Mouse (Mus musculus) kidney, embryonic 15.5 days (tissue): ENCODE data around the gene Cdr2l. TPM values are rescaled to one million over a fixed set of nuclear protein-coding genes. Genes with fewer than 3 reads are reported as not detected.
A peak's percentile ranks its signal among the peaks of the same experiment; 100 is the strongest.

Experiments
- ATAC-seq: fragments of 200-750 bp; cut with Nextera tagmentation; replicated peaks from 2 replicates; pipeline ENCODE4 v1.8.0; 2017; ENCODE audit warnings: moderate TSS enrichment; ENCODE audit not compliant: low FRiP score
- H3K27ac ChIP-seq: fragments of 300-500 bp; sonication (generic); 2 replicates; pipeline ENCODE4 v1.5.1; 2015; ENCODE audit warnings: mild to moderate bottlenecking, inconsistent platforms
- H3K27me3 ChIP-seq: fragments of 300-500 bp; sonication (generic); 2 replicates; pipeline ENCODE4 v1.6.1; 2015; ENCODE audit warnings: inconsistent platforms
- H3K36me3 ChIP-seq: fragments of 300-500 bp; sonication (generic); 2 replicates; pipeline ENCODE4 v1.6.1; 2015; ENCODE audit warnings: inconsistent platforms
- H3K4me1 ChIP-seq: fragments of 300-500 bp; sonication (generic); 2 replicates; pipeline ENCODE4 v1.6.1; 2015; ENCODE audit warnings: inconsistent platforms
- H3K4me2 ChIP-seq: fragments of 300-500 bp; sonication (generic); 2 replicates; pipeline ENCODE4 v1.6.1; 2015; ENCODE audit warnings: moderate library complexity, mild to moderate bottlenecking, inconsistent platforms
- H3K4me3 ChIP-seq: fragments of 300-500 bp; sonication (generic); replicated peaks from 2 replicates; pipeline ENCODE4 v1.5.1; 2015; ENCODE audit warnings: mild to moderate bottlenecking, inconsistent platforms
- H3K9ac ChIP-seq: fragments of 300-500 bp; sonication (generic); 2 replicates; pipeline ENCODE4 v1.6.1; 2015; ENCODE audit warnings: mild to moderate bottlenecking, inconsistent platforms
- H3K9me3 ChIP-seq: fragments of 300-500 bp; sonication (generic); replicated peaks from 2 replicates; pipeline ENCODE4 v1.6.1; 2016; ENCODE audit warnings: inconsistent platforms
- WGBS: fragments of 180-500 bp; shearing (Covaris S2); methylation state at CpG from one replicate; pipeline ENCODE4 v1.1.7; 2015; ENCODE audit warnings: mixed read lengths; 5-methylcytosine and 5-hydroxymethylcytosine counted together
- polyA plus RNA-seq: library from polyadenylated mRNA; unstranded; fragments of >200 nt; fragmentation: Nextera tagmentation; extraction: Ambion mirVana; gene quantifications from 2 replicates; pipeline ENCODE4 v1.2.1, GENCODE M21; 2015

Cdr2l gene
- polyA plus RNA-seq, 1 experiment from 2014 or later: 10.7 TPM

- Histone ChIP-seq H3K4me3 (peak overlapping the region; percentile 37), H3K9me3 (no peaks in the 10 kb centered on the region), H3K36me3 (peaks cover 23% of the 10 kb centered on the region), H3K9ac (peak overlapping the region; percentile 48), H3K4me1 (peaks cover 21% of the 10 kb centered on the region), H3K27me3 (no peaks in the 10 kb centered on the region), H3K27ac (peak overlapping the region; percentile 63; the same call in 1 of the 2 replicates), H3K4me2 (peak overlapping the region; percentile 65)
- ATAC-seq: peak; percentile 49
- 5% methylated on average over 31 of the region's 31 CpGs for WGBS
Observed at GRCm38 (mm10) chr11:115435596-115436337, 54.1 kb downstream of the Cdr2l start.

GRCm38 (mm10) chr11:115437571-115438122 lies 55.9 kb downstream of the Cdr2l start:
- Histone ChIP-seq H3K36me3 (peaks cover 4% of the 10 kb centered on the region; the same call in 1 of the 2 replicates), H3K27me3 (no peaks in the 10 kb centered on the region), H3K4me1 (peaks cover 21% of the 10 kb centered on the region), H3K4me2 (no peak overlapping the region), H3K27ac (no peak overlapping the region), H3K4me3 (no peak overlapping the region), H3K9me3 (no peaks in the 10 kb centered on the region), H3K9ac (no peak overlapping the region)
- ATAC-seq: no peak
- 66% methylated on average over 5 of the region's 5 CpGs for WGBS

DNA sequence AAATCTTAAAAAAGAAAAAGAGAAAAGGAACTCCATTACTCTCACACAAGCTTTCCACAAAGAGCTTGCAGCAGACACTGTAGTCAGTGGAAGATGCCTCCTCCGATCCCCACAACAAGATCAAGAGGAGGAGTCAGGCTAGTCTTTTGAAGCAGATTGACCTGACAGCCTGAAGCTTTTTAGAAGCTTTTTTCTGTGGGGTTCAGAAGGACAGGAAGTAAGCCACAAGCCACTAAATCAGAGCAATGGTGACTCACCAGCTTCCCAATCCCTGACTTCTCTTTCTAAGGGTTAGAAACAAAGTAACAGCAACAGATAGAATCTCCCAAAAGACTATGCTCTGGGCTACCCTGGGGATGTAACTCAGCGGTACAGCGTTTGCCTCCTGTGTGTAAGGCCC lies 57.6 kb downstream of the Cdr2l start:
- Histone ChIP-seq H3K4me2 (no peak overlapping the region), H3K4me3 (no peak overlapping the region), H3K27ac (no peak overlapping the region), H3K27me3 (no peaks in the 10 kb centered on the region), H3K36me3 (no peaks in the 10 kb centered on the region), H3K9ac (no peak overlapping the region), H3K9me3 (no peaks in the 10 kb centered on the region), H3K4me1 (peaks cover 21% of the 10 kb centered on the region)
- no peak for ATAC-seq
- WGBS: 71% methylated on average over 3 of the region's 3 CpGs

GRCm38 (mm10) chr11:115439906-115440595 lies 58.3 kb downstream of the Cdr2l start, which contains the start of gene Trim80:
Gene Trim80 (plus strand): TSS chr11:115440545.
- WGBS: 93% methylated on average over 9 of the region's 9 CpGs
- no peak for ATAC-seq

GRCm38 (mm10) chr11:115441417-115441816 lies 59.7 kb downstream of the Cdr2l start:
- no peaks in the 10 kb centered on the region for H3K27me3 ChIP-seq
- 56% methylated on average over 15 of the region's 15 CpGs for whole genome bisulfite sequencing
- peaks cover 4% of the 10 kb centered on the region for H3K4me1 ChIP-seq
- no peaks in the 10 kb centered on the region for H3K9me3 ChIP-seq
- H3K9ac ChIP-seq: no peak overlapping the region
- no peak for ATAC-seq
- H3K27ac ChIP-seq: no peak overlapping the region
- H3K4me2 ChIP-seq: no peak overlapping the region
- no peak overlapping the region for H3K4me3 ChIP-seq
- H3K36me3 ChIP-seq: no peaks in the 10 kb centered on the region

More at GRCm38 (mm10) chr11:115439906-115440595, 58.3 kb downstream of the Cdr2l start, which contains the start of gene Trim80:
- Histone ChIP-seq H3K27ac (no peak within 1 kb of the TSS), H3K9ac (no peak within 1 kb of the TSS), H3K4me1 (peaks cover 14% of the 10 kb centered on the region), H3K36me3 (no peaks in the 10 kb centered on the region), H3K4me2 (no peak within 1 kb of the TSS), H3K27me3 (no peaks in the 10 kb centered on the region), H3K4me3 (no peak within 1 kb of the TSS), H3K9me3 (no peaks in the 10 kb centered on the region)

Other genes with a start within 250 kb of the Cdr2l start
- gene Cd300lf, start 247.9 kb upstream of the Cdr2l start, polyA plus RNA-seq: 0.36 and 0.49 TPM in 2 replicates
- 123 and 127 TPM in 2 replicates for gene Slc9a3r1, start 218.6 kb upstream of the Cdr2l start, polyA plus RNA-seq
- gene Tmem104, start 194.4 kb upstream of the Cdr2l start, polyA plus RNA-seq: 10.6 and 11.0 TPM in 2 replicates
- 21.5 and 23.4 TPM in 2 replicates for gene Nat9, start 194.1 kb upstream of the Cdr2l start, polyA plus RNA-seq
- not detected in 2 replicates for gene Grin2c, start 114.7 kb upstream of the Cdr2l start, polyA plus RNA-seq
- gene Fdxr, start 104.9 kb upstream of the Cdr2l start, polyA plus RNA-seq: 15.4 and 20.8 TPM in 2 replicates
- gene Fads6, start 84.3 kb upstream of the Cdr2l start, polyA plus RNA-seq: 0.49 and 0.55 TPM in 2 replicates
- 0.06 and 0.09 TPM in 2 replicates for gene Otop2, start 74.8 kb upstream of the Cdr2l start, polyA plus RNA-seq
- gene Ush1g, start 59.9 kb upstream of the Cdr2l start, polyA plus RNA-seq: not detected in 2 replicates
- gene Otop3, start 47.2 kb upstream of the Cdr2l start, polyA plus RNA-seq: not detected in 2 replicates
- gene Hid1, start 14.2 kb upstream of the Cdr2l start, polyA plus RNA-seq: 6.7 and 8.1 TPM in 2 replicates
- gene Mrpl58, start 21.8 kb downstream of the Cdr2l start, polyA plus RNA-seq: 204 and 209 TPM in 2 replicates
- 1,004 and 1,083 TPM in 2 replicates for gene Atp5h, start 38.0 kb downstream of the Cdr2l start, polyA plus RNA-seq
- 14.1 and 16.4 TPM in 2 replicates for gene Kctd2, start 38.2 kb downstream of the Cdr2l start, polyA plus RNA-seq
- gene Trim80, start 58.6 kb downstream of the Cdr2l start, polyA plus RNA-seq: 0.18 and 0.30 TPM in 2 replicates
- gene Slc16a5, start 80.6 kb downstream of the Cdr2l start, polyA plus RNA-seq: 15.8 and 22.3 TPM in 2 replicates
- 8.6 and 9.1 TPM in 2 replicates for gene Armc7, start 93.8 kb downstream of the Cdr2l start, polyA plus RNA-seq
- gene Nt5c, start 109.9 kb downstream of the Cdr2l start, polyA plus RNA-seq: 72.7 and 76.7 TPM in 2 replicates
- 457 and 460 TPM in 2 replicates for gene Jpt1, start 132.5 kb downstream of the Cdr2l start, polyA plus RNA-seq
- gene Sumo2, start 154.4 kb downstream of the Cdr2l start, polyA plus RNA-seq: 1,007 and 1,133 TPM in 2 replicates
- gene Nup85, start 182.5 kb downstream of the Cdr2l start, polyA plus RNA-seq: 174 and 190 TPM in 2 replicates
- gene Mrps7, start 222.0 kb downstream of the Cdr2l start, polyA plus RNA-seq: 102 and 103 TPM in 2 replicates
- gene Gga3, start 222.1 kb downstream of the Cdr2l start, polyA plus RNA-seq: 18.5 and 20.7 TPM in 2 replicates
- 35.8 and 37.6 TPM in 2 replicates for gene Mif4gd, start 231.1 kb downstream of the Cdr2l start, polyA plus RNA-seq
- 45.8 and 48.3 TPM in 2 replicates for gene Slc25a19, start 246.4 kb downstream of the Cdr2l start, polyA plus RNA-seq